Mouse (Mus musculus): ENCODE data around the gene Zfp692.

- TF ChIP-seq EP300 (IDR thresholded peaks at IDR 0.05; ENCODE audit: low read depth) (no peak), CTCF (IDR thresholded peaks at IDR 0.05; ENCODE audit: low read depth) (no peak)
Measured at GRCm38 (mm10) chr11:58290812-58291211, 16.1 kb upstream of the Zfp692 start.
